Mouse (Mus musculus) liver, postnatal 0 days (tissue): ENCODE measurements around the gene Fes.

Experiments
- CTCF ChIP-seq: sonication (generic); IDR thresholded peaks from 2 replicates; pipeline ENCODE4 v1.5.1; 2016; ENCODE audit warnings: antibody characterized with exemption, low read depth
- EP300 ChIP-seq: IDR thresholded peaks from 2 replicates; pipeline ENCODE4 v1.6.1; 2016; ENCODE audit warnings: antibody characterized with exemption, low read depth, mild to moderate bottlenecking

DNA sequence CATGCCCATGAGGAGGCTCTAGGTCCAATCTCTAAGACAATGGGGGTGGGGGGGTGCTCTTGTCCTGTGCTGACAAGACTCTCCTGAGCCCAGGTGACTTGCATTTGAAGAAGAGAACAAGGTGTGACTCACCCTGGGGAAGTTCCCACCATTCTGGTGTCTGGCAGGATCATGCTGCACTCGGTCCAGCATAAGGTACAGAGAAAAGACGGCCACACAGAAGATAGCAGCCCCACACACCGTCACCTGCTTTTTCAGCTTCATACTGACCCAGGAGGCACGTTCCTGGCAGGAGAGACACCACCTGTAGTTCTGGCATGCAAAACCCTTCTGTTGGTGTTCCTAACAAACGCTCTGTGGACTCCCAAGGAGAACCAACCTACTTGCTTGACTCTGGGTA is 18.3 kb downstream of the Fes start:
- TF ChIP-seq CTCF (no peak), EP300 (no peak)
